Mouse (Mus musculus) small intestine, adult 2 months (tissue): ENCODE data around the gene Cavin4.

Experiments used
- CTCF ChIP-seq: fragments of 200-500 bp; IDR thresholded peaks from 2 replicates; pipeline ENCODE4 v1.5.1; 2012; ENCODE audit warnings: low read depth, mild to moderate bottlenecking, control low read depth, inconsistent platforms, low read length, moderate library complexity, mixed read lengths; ENCODE audit not compliant: insufficient replicate concordance, insufficient read length; ENCODE audit errors: extremely low read depth
- POLR2A ChIP-seq: fragments of 200-500 bp; IDR thresholded peaks from 2 replicates; pipeline ENCODE4 v1.6.1; 2012; ENCODE audit warnings: low read depth, mild to moderate bottlenecking, control low read depth, inconsistent platforms, low read length, moderate library complexity

DNA sequence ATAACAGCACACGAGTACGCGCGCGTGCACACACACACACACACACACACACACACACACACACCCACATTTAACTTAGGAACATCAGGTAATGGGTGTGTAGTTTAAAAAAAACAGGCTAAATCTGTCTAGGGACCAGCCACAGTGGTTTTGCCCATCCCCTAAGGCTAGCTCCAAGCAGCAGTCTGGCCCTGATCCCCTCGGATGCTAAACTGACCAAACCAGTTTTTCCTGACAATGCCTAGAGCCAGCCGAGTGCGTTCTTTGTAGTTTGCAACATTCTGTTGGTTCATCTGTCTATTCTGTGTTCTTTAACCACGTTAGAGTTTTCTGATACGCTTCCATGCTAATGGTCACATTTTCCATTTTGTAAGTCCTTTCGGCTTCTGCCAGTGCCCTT lies 34.0 kb downstream of the Cavin4 start:
- no peak for TF ChIP-seq POLR2A
- TF ChIP-seq CTCF, result no peak
